Mouse (Mus musculus) small intestine, adult 2 months (tissue): ENCODE measurements at regions not wholly inside any gene's neighbourhood (a gene's known extent, or its start where the extent isn't known, plus 50 kb on each side); places are given as distances from the start of the nearest gene placed in this dataset.

Experiments
- CTCF ChIP-seq: fragments of 200-500 bp; IDR thresholded peaks from 2 replicates; pipeline ENCODE4 v1.5.1; 2012; ENCODE audit warnings: low read depth, mild to moderate bottlenecking, control low read depth, inconsistent platforms, low read length, moderate library complexity, mixed read lengths; ENCODE audit not compliant: insufficient replicate concordance, insufficient read length; ENCODE audit errors: extremely low read depth
- POLR2A ChIP-seq: fragments of 200-500 bp; IDR thresholded peaks from 2 replicates; pipeline ENCODE4 v1.6.1; 2012; ENCODE audit warnings: low read depth, mild to moderate bottlenecking, control low read depth, inconsistent platforms, low read length, moderate library complexity

GRCm38 (mm10) chr11:84731890-84732289, 87.4 kb downstream of the Mrm1 start:
- TF ChIP-seq CTCF = no peak
- TF ChIP-seq POLR2A = no peak
